Mouse (Mus musculus): Measurements from ENCODE around the gene Sesn1. TPM values are rescaled to one million over a fixed set of nuclear protein-coding genes. Genes with fewer than 3 reads are reported as not detected.

Gene Sesn1
- polyA plus RNA-seq, 1 experiment from 2014 or later = 29.2 TPM

DNA sequence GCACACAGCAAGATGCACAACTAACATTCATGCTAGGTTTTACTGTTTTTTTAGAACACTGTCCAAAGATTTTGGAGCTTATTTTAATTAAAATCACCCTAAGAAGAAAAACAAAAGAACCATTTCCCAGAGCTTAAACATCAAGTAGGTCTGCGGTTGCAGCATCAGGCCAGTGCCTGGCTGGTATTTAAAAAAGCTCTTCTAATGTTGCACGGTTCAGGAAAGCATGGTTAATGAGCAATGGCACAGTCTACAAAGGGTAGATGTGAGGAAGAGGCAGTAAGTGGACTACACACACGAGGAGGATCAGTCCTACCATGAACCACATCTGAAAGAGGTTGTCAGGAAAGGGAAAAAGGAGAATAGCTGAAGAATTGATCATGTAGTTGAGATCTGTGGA lies 5.0 kb upstream of the Sesn1 start:
- no peak for ATAC-seq (ENCODE audit: low read depth)
- no peak overlapping the region for H3K27ac ChIP-seq (ENCODE audit: low read length)
- 84% methylated on average over 3 of the region's 3 CpGs for WGBS

DNA sequence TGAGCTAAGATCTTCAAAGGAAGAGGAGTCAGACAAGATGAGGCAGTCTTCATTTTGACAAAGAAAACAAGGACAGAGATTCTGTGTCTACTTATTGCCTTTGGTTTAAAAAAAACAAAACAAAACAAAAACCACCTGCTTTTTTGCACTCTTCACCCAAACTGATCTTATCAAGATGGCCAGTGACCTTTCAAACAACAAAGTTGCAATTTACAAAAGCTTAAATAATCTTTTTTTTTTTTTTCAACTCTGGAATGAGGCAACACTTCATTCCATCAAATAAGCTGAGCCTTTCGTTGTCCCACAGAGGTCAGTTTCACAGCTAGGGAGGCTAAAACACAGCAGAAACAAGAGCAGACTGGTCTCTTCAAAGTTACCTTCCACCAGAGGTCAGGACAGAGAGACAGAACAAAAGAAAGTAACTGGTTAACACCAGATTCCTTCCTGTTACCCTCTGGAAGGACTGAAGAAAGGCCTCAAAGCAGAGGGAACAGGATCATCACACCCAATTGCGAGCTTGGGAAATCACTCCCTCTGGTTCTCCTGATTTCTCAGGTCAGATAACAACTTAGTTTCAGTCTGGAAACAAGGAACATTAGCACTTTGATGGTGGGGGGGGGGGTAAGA lies 3.9 kb upstream of the Sesn1 start:
- Histone ChIP-seq H3K36me3 (ENCODE audit: control insufficient read depth, insufficient read depth, low read length) (peaks cover 10% of the 10 kb centered on the region), H3K4me1 (replicated peaks; ENCODE audit: control insufficient read depth, insufficient read depth, low read length) (0 out of 2 replicates have a peak, but pooled peaks cover 2% of the 10 kb centered on the region), H3K27me3 (ENCODE audit: control insufficient read depth, insufficient read depth, low read depth, low read length) (no peaks in the 10 kb centered on the region), H3K9me3 (ENCODE audit: control insufficient read depth, low read length) (no peaks in the 10 kb centered on the region), H3K4me3 (ENCODE audit: low read length) (no peak overlapping the region), H3K9ac (ENCODE audit: low read length) (no peak overlapping the region), H3K27ac (ENCODE audit: low read length) (no peak overlapping the region), H3K4me2 (ENCODE audit: low read depth, low read length) (no peak overlapping the region)
- ATAC-seq (ENCODE audit: low read depth) = no peak
- WGBS = 71% methylated on average over 2 of the region's 2 CpGs

More for the DNA sequence above, 5.0 kb upstream of the Sesn1 start:
- H3K36me3 ChIP-seq (ENCODE audit: control insufficient read depth, insufficient read depth, low read length) = peaks cover 21% of the 10 kb centered on the region
- no peak overlapping the region for H3K4me3 ChIP-seq (ENCODE audit: low read length)
- H3K4me2 ChIP-seq (ENCODE audit: low read depth, low read length) = no peak overlapping the region
- H3K4me1 ChIP-seq (replicated peaks; ENCODE audit: control insufficient read depth, insufficient read depth, low read length) = 0 out of 2 replicates have a peak, but pooled peaks cover 2% of the 10 kb centered on the region
- H3K9me3 ChIP-seq (ENCODE audit: control insufficient read depth, low read length) = no peaks in the 10 kb centered on the region
- no peak overlapping the region for H3K9ac ChIP-seq (ENCODE audit: low read length)
- no peaks in the 10 kb centered on the region for H3K27me3 ChIP-seq (ENCODE audit: control insufficient read depth, insufficient read depth, low read depth, low read length)

DNA sequence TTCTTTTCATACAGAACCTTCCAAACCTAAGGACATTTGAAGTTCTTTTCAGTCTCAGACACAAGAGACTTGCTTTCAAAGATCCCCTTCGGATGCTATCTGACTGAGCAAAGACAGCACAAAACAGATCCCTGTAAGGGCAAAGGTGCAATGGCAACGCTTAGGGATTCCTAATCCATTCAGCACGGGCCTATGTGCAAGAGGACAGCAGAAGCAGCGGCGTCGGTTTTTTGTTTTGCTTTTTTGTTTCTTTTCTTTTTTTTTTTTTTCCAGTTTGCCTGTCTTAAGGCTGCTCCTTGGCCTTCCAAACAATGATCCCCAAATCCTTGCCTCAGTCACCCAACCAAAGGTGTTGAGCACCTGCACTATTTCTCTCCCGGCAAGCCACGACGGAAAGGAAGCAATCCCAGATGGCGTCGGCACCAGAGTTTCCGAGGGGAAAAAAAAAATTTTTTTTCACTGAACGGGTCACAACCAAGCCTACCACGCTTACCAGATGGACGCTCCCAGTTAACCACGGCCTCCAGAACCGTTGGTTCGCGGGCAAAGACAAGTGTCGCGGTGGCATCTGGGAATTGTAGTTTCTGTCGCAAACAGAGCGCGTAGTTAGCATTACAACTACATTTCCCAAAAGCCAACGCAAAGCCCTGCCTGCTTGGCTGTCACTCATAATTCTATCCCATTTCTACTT lies 510 bp upstream of the Sesn1 start:
- peak overlapping the region; percentile 59 for H3K4me2 ChIP-seq (ENCODE audit: low read depth, low read length)
- peak overlapping the region; percentile 98 for H3K27ac ChIP-seq (ENCODE audit: low read length)
- H3K4me1 ChIP-seq (replicated peaks; ENCODE audit: control insufficient read depth, insufficient read depth, low read length) = peaks cover 22% of the 10 kb centered on the region
- no peaks in the 10 kb centered on the region for H3K36me3 ChIP-seq (ENCODE audit: control insufficient read depth, insufficient read depth, low read length)
- WGBS = 2% methylated on average over 25 of the region's 25 CpGs
- peak overlapping the region; percentile 78 for H3K4me3 ChIP-seq (ENCODE audit: low read length)
- H3K9ac ChIP-seq (ENCODE audit: low read length) = peak overlapping the region; percentile 84
- peak; percentile 75 for ATAC-seq (ENCODE audit: low read depth)
- no peaks in the 10 kb centered on the region for H3K9me3 ChIP-seq (ENCODE audit: control insufficient read depth, low read length)
- H3K27me3 ChIP-seq (ENCODE audit: control insufficient read depth, insufficient read depth, low read depth, low read length) = no peaks in the 10 kb centered on the region

DNA sequence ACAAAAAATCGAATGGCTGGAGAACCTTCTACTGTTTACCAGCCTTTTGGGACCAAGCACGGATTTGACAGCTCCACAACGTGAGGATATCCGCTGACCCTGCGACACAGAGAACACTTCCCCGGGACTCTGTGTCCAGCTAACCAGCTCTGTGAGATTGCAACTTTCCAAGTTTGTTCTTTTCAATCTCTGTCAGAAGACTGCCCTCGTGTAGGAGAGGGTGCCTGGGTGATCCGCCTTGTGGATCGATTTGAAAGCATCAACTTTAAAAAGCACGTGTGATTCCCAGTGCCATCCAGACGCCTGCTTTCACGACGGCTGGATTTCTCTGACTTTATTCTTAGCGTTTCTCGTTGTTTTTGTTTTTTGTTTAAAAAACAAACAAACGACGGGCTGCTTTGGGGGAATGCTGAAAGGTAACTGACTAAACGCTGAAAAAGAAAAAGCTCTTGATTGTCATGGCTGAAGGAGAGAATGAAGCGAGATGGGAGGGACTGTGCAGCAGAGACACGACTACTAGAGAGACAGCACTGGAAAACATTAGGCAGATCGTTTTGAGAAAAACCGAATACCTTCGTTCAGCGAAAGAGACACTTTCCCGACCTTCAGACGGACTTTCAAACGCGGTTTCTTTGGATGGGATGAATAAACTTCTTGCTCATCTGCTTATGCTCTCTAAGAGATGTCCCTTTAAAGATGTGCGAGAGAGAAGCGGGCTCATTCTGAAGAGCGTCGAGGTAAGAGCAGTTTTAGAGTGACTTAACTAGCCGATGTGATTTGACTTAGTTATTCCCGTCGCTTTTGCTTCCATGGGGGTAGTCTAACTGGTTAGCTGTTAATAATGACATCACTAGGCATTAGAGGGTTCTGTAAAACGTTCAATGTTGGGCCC lies 1.1 kb downstream of the Sesn1 start:
- H3K4me1 ChIP-seq (replicated peaks; ENCODE audit: control insufficient read depth, insufficient read depth, low read length) = peaks cover 22% of the 10 kb centered on the region
- peak overlapping the region; percentile 78 for H3K4me3 ChIP-seq (ENCODE audit: low read length)
- no peaks in the 10 kb centered on the region for H3K36me3 ChIP-seq (ENCODE audit: control insufficient read depth, insufficient read depth, low read length)
- H3K27me3 ChIP-seq (ENCODE audit: control insufficient read depth, insufficient read depth, low read depth, low read length) = no peaks in the 10 kb centered on the region
- H3K9ac ChIP-seq (ENCODE audit: low read length) = peak overlapping the region; percentile 84
- H3K9me3 ChIP-seq (ENCODE audit: control insufficient read depth, low read length) = no peaks in the 10 kb centered on the region
- H3K27ac ChIP-seq (ENCODE audit: low read length) = peak overlapping the region; percentile 98
- no peak for ATAC-seq (ENCODE audit: low read depth)
- under 1% methylated on average over 36 of the region's 36 CpGs for WGBS
- peak overlapping the region; percentile 59 for H3K4me2 ChIP-seq (ENCODE audit: low read depth, low read length)

DNA sequence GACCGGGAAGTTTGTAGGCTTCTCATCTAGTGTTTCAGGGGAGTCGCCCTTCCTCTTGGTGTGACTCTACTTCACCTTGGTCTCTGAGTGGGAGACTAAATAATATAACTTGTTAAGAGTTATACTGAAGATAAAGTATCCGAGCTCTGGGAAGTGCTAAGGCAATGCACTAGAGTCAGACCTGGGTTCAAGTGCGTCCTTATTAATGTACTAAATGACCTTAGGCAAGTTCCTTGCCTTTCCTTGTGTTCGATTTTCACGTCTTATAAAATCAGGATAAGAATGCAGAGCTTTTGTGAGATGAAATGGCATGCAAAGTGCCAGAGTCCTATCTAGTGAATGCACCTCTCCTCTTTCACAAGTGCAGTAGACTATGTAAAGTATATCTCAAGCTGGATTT lies 2.8 kb downstream of the Sesn1 start:
- no peak overlapping the region for H3K27ac ChIP-seq (ENCODE audit: low read length)
- H3K27me3 ChIP-seq (ENCODE audit: control insufficient read depth, insufficient read depth, low read depth, low read length) = no peaks in the 10 kb centered on the region
- no peaks in the 10 kb centered on the region for H3K36me3 ChIP-seq (ENCODE audit: control insufficient read depth, insufficient read depth, low read length)
- 55% methylated on average over 6 of the region's 6 CpGs for WGBS
- peak overlapping the region; percentile 56 for H3K4me2 ChIP-seq (ENCODE audit: low read depth, low read length)
- H3K4me1 ChIP-seq (replicated peaks; ENCODE audit: control insufficient read depth, insufficient read depth, low read length) = peaks cover 22% of the 10 kb centered on the region
- no peak overlapping the region for H3K9ac ChIP-seq (ENCODE audit: low read length)
- H3K4me3 ChIP-seq (ENCODE audit: low read length) = peak overlapping the region; percentile 22
- no peak for ATAC-seq (ENCODE audit: low read depth)
- no peaks in the 10 kb centered on the region for H3K9me3 ChIP-seq (ENCODE audit: control insufficient read depth, low read length)

DNA sequence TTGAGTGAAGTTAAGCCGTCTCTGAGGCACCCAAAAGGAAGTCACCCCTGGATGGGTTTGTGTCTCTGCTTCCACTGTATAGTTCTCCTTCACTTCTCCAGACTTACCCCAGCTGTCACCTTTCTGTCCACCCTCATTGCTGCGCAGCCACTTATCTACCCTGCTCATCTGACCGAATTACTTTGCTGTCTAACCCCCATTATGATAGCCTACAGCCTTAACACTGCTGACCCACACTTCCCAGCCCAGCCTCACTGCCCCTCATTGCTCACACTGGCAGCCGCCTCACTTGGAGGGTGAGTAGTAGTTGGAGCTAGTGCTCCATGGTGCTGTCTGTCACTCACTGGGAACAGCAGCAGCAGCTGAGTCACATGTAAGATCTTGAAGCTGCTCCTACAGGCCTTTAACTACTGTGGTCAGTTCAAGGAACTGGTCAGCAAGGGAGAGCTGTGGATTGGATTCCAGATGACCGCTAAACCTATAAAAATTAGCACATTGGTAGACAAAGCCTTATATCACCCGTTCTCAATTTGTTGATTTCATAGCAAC lies 4.6 kb downstream of the Sesn1 start:
- no peaks in the 10 kb centered on the region for H3K27me3 ChIP-seq (ENCODE audit: control insufficient read depth, insufficient read depth, low read depth, low read length)
- no peaks in the 10 kb centered on the region for H3K36me3 ChIP-seq (ENCODE audit: control insufficient read depth, insufficient read depth, low read length)
- no peaks in the 10 kb centered on the region for H3K9me3 ChIP-seq (ENCODE audit: control insufficient read depth, low read length)
- H3K4me1 ChIP-seq (replicated peaks; ENCODE audit: control insufficient read depth, insufficient read depth, low read length) = peaks cover 20% of the 10 kb centered on the region
- ATAC-seq (ENCODE audit: low read depth) = no peak
- WGBS = 81% methylated on average over 6 of the region's 6 CpGs
- no peak overlapping the region for H3K27ac ChIP-seq (ENCODE audit: low read length)
- no peak overlapping the region for H3K4me2 ChIP-seq (ENCODE audit: low read depth, low read length)
- no peak overlapping the region for H3K4me3 ChIP-seq (ENCODE audit: low read length)
- H3K9ac ChIP-seq (ENCODE audit: low read length) = no peak overlapping the region

DNA sequence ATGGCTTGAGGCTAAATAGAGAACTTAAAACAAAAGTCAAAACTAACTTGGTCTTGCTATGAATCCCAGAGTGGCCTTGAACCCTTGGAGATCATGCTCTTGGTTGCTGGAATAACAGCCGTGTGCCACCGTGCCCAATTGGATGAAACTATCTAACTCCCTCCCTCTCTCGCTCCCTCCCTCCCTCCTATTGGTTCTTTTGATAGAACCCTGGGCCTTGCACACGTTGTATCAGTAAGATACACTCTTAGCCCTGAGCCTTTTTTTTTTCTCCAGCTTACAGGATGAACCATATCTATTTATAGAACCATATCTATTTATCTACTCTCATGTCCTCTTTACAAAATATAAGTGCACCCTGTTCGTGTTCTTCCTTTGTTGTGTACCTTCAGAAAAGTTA lies 6.8 kb downstream of the Sesn1 start:
- Histone ChIP-seq H3K4me1 (replicated peaks; ENCODE audit: control insufficient read depth, insufficient read depth, low read length) (peaks cover 15% of the 10 kb centered on the region), H3K4me2 (ENCODE audit: low read depth, low read length) (no peak overlapping the region), H3K9ac (ENCODE audit: low read length) (no peak overlapping the region), H3K27ac (ENCODE audit: low read length) (no peak overlapping the region), H3K9me3 (ENCODE audit: control insufficient read depth, low read length) (no peaks in the 10 kb centered on the region), H3K27me3 (ENCODE audit: control insufficient read depth, insufficient read depth, low read depth, low read length) (no peaks in the 10 kb centered on the region), H3K4me3 (ENCODE audit: low read length) (no peak overlapping the region), H3K36me3 (ENCODE audit: control insufficient read depth, insufficient read depth, low read length) (no peaks in the 10 kb centered on the region)
- 74% methylated on average over 5 of the region's 5 CpGs for WGBS
- ATAC-seq (ENCODE audit: low read depth) = no peak

- no peak overlapping the region for H3K4me3 ChIP-seq (ENCODE audit: low read length)
- no peak for ATAC-seq (ENCODE audit: low read depth)
- H3K9me3 ChIP-seq (ENCODE audit: control insufficient read depth, low read length) = no peaks in the 10 kb centered on the region
- WGBS = 87% methylated on average over 8 of the region's 8 CpGs
- H3K9ac ChIP-seq (ENCODE audit: low read length) = no peak overlapping the region
- H3K36me3 ChIP-seq (ENCODE audit: control insufficient read depth, insufficient read depth, low read length) = no peaks in the 10 kb centered on the region
- no peaks in the 10 kb centered on the region for H3K27me3 ChIP-seq (ENCODE audit: control insufficient read depth, insufficient read depth, low read depth, low read length)
- peaks cover 2% of the 10 kb centered on the region for H3K4me1 ChIP-seq (replicated peaks; ENCODE audit: control insufficient read depth, insufficient read depth, low read length)
- no peak overlapping the region for H3K27ac ChIP-seq (ENCODE audit: low read length)
- H3K4me2 ChIP-seq (ENCODE audit: low read depth, low read length) = no peak overlapping the region
Measured at GRCm38 (mm10) chr10:41818036-41818732, 8.4 kb downstream of the Sesn1 start.

All from lung, embryonic 16.5 days (tissue).